Mouse (Mus musculus): Measurements from ENCODE around the gene Hif1an.

DNA sequence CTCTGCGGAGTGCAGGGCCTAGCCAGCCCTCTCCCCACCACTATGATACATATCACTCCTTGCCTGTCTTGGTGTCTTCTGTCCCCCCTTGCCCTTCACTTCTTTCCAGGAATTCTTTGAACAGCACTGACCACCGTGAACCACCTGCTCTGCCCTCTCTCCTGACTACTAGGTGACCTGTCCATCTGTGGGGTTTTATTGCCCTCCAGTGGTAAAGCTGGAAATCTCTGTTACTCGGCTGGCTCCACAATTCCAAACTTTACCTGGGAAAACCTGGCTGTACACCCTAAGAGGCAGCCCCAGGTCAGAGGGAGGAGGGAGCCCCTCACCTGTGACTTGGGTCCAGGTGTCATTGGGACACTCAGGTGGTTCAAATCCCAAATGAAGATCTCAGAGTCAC is 27.3 kb upstream of the Hif1an start:
- TF ChIP-seq POLR2A (IDR thresholded peaks at IDR 0.05; ENCODE audit: insufficient read length, low read depth) = no peak
- TF ChIP-seq TCF12 (IDR thresholded peaks at IDR 0.05; ENCODE audit: insufficient read depth, poor library complexity, severe bottlenecking) = no peak
- no peak for TF ChIP-seq MYOD1 (IDR thresholded peaks at IDR 0.05; ENCODE audit: control insufficient read depth in 1 of 3, insufficient read length in 2 of 3, low read depth in 2 of 3)
- no peak for TF ChIP-seq TCF3 (IDR thresholded peaks at IDR 0.05; ENCODE audit: insufficient read length, low read depth)

Measured in myocyte (in vitro differentiated cells).